Mouse (Mus musculus) E14TG2a.4 (cell line): ENCODE measurements at regions not wholly inside any gene's neighbourhood (a gene's known extent, or its start where the extent isn't known, plus 50 kb on each side); places are given as distances from the start of the nearest gene placed in this dataset.

Experiments used
- CTCF ChIP-seq: conservative IDR thresholded peaks from 2 replicates; pipeline ENCODE4 v1.5.1; 2014; ENCODE audit warnings: low read length
- NANOG ChIP-seq: IDR thresholded peaks from 2 replicates; pipeline ENCODE4 v1.6.1; 2014; ENCODE audit warnings: borderline replicate concordance, low read length, mixed read lengths

DNA sequence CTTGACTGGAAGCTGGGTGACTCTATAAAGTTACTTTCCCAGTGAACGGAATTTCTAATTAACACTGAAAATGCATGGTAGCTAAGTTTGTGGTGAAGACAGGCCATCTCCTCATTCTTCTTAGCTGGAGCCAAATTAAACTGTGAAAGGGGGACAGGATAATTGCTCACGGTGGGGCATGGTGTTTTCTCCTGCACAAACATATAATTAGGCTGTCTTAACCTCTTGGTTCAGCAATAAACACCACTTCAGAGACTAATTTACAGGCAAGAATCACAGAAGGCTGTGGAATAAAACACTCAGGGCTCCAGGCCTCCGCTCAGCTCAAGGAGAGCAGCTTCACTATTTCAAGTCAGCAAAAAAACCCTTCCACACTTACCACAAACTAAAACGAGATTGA is 261.9 kb upstream of the Nt5e start:
- TF ChIP-seq CTCF (no peak), NANOG (no peak)
